Mouse (Mus musculus): ENCODE measurements at regions not wholly inside any gene's neighbourhood (a gene's known extent, or its start where the extent isn't known, plus 50 kb on each side); places are given as distances from the start of the nearest gene placed in this dataset.

DNA sequence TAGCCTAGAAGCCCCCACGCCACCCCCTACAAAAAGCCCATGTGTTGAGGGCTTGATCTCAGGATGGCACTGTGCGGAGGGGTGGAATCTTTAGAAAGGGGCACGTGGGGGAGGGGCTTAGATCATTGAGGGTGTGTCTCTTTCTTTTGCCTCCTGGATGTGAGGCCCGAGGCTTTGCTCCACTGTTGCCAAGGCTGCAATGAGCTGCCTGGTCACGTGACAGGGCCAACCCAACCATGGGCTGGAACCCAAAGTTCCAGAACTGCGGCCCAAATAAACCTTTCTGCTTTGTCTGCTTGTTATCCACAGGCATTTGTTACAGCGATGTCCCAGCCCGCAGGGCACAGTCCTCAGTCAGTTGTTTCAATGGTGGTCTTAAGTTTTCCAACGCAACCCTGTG lies 96.5 kb upstream of the Ubl3 start:
- no peak for DNase-seq

GRCm38 (mm10) chr5:148647644-148648043 lies 95.1 kb upstream of the Ubl3 start:
- DNase-seq = no peak

- DNase-seq = no peak
Measured at GRCm38 (mm10) chr5:148645772-148646171, 93.2 kb upstream of the Ubl3 start.

DNA sequence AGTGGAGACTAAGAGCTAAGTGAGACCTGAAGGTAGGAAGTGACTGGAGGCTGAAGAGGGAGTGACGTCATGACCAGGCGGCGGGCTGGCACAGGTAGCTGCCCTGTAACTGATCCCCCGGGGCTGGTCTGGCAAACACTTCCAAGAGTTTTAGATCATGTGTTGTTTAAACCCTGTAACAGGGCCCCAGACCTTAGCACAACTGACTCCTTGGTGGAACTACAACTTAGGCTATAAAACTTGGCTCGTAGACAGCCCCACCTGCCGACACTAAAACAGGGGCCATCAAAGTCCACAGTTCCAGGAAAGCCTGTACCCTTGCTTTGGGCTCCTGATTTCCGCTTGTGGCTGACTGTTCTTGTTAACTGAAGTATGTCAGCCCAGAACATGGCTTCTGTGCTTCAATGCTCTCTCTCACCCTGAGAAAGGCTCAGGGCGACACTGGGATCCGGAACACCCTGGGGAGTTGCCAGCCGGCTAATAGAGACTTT lies 92.6 kb upstream of the Ubl3 start:
- no peak for DNase-seq

DNA sequence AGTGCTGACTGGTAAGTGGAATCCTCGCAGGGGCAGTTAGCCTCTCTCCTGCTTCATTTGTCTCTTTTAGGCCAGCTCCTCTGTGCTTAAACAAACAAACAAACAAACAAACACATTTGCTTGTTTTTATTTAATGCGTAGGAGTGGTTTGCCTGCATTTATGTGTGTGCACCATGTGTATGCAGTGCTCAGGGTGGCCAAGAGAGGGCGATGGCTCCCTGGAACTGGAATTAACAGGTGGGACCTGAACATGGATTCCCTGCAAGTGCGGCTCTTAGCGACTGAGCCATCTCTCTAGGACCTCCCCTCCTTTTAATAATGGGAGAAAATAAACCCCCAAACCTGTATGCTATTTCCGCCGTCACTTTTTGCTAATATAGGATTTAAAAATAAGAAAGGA lies 91.8 kb upstream of the Ubl3 start:
- no peak for DNase-seq

DNA sequence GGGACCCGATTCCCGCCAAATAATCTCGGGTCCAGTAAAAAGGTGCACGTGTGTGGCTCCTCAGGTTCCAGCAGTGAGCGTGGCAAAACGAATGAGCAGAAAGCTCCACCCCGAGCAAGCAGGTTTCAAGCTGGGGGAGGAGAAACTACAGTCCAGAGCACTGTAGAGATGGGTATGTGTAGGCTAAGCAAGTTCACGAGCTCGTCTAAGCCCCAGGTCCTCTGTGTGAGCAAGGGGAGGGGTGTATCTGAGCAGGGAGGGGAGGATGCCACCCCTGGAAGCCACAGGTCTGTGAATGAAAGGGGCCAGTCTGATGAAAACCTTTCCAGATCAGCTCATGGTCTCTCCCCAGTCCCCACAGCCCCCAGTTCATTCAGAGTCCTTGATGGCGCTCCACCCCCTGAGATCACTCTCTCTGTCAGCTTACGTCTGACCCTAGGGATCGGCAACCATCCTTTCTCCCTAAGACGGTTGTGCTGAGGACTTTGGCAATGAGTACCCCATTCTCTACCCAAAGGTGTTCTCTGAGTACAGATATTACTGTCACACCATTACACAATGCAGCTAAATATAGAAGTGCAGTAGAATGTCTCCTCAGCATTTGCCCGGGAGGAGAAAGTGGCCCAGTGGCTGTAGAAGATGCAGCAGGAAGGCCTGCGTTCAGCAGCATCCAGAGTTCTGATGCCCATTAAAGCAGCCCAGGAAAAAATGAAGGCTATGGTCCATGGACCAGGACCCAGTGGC lies 89.2 kb upstream of the Ubl3 start:
- DNase-seq = no peak

GRCm38 (mm10) chr5:148640523-148640922 lies 87.9 kb upstream of the Ubl3 start:
- no peak for DNase-seq

DNA sequence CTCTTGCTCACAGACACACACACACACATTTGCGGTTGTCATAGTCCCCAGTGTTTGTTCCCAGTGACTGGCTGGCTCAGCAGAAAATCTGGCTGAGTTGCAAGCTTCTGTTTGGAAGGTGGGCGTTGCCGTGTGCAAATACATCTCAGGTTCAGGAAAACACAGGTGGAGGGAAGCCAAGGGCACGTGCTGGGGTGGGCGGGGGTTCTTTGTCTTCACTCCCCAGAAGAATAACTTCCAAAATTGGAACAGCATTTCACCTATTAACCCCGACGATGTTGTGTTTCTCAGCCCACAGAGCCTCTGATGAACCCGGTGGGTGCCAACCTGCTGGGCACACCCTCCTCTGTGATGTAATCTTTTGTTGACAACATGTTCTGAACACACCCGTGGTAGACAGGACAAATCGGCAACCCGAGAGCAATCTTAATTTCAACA lies 82.3 kb upstream of the Ubl3 start:
- peak; percentile 37 to 50 for DNase-seq

GRCm38 (mm10) chr5:148633999-148634398 lies 81.4 kb upstream of the Ubl3 start:
- peak; percentile 46 for DNase-seq

GRCm38 (mm10) chr5:148633331-148633730 lies 80.7 kb upstream of the Ubl3 start:
- DNase-seq = peak; percentile 48 to 49

- peak; percentile 81 to 88 for DNase-seq
Measured at GRCm38 (mm10) chr5:148632516-148633170, 80.1 kb upstream of the Ubl3 start.

- peak in 1 of 2 experiments; percentile 30 for DNase-seq
Measured at GRCm38 (mm10) chr5:148631566-148631965, 79.0 kb upstream of the Ubl3 start.

- DNase-seq = no peak
Measured at GRCm38 (mm10) chr5:148626014-148626413, 73.4 kb upstream of the Ubl3 start.

DNA sequence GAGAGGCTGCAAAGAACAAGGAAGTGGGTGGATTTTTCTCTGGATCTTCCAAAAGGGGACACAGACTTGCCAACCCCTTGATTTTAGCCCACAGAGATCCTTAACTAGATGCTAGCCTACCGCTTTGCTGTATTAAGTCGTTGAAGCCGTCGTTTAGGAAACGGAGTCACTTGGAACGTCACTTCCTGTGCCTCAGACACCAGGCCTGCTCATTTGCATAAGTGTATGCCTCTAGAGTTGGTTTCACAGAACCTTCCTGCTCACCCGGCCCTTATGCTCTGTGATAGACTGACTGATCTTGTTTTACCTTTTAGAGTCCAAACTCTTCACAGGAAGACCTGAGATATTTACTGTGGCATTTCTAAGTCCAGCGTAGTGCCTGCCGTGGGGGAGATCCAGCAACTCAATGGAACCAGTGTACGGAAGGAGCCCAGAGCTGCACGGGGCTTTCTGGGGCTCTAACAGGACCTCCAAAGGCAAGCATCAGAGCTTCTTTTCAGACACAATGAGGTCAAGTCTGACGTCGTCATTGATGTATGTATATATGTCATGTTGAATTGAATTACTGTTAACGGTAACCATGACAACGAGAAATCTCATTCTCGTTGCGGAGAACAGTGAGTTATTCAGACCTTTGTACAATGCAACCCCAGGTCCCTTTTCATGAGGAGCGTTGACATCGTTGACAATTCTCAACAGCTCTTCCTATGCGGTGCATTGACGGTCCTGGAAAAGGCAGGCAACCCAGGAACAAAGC lies 72.2 kb upstream of the Ubl3 start:
- DNase-seq = no peak

DNA sequence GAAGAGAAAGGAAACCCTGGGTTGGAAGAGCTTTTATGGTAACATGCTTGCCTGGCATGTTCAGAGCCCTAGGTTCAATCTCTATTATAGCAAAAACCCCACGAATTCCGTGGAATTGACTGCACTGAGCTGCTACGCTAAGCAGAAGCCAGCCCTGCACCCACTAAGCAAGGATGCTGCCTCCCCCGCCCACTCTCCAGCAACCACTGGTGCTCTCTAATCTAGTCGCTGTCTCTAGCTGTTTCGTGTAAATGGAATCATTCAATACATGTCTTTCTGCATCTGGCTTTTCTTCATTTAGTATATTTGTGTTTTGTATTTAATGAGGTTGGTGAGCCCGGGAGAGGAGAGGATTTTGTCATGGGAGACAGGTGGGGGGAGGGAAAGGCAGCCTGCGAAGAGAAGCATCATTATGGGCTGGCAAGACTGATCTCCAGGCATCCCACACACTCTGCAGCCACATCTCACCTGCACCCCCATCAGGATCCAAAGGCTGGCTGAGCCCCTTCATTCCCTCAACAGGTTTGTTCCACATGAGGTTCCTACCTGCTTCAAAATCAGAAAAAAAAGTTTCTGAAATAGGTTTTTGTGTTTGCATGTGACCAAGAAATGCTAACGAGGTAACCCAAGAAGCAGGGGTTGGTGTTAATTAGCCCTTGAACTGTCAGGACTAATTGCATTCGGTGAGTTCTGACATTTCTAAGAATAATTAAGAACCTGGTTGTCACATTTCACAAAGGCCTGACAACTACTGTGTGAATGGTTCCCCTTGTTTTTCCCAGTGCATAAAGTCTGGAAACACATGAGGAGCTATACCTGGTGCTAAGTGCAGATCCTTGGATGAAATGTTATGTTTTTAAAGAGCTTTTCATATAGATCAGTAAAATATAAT lies 68.6 kb upstream of the Ubl3 start:
- no peak for DNase-seq

DNA sequence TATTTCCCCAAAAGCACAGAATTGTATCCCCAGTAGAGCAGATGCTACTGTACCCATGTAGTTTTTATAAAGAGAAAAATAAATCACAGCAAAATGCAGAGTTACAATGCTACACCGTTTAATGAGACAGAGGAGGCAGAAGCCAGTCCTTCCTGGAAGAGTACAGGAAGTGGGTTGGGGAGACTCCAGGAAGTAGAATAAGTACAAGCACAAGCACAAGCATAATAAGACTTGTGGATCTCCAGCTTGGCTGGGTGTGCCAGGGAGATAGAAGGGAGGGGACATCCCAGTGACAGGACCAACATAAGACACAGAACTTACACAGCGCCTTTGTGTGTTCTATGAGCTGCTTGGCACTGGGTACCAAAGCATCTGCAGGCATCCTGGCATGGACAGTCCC lies 67.3 kb upstream of the Ubl3 start:
- no peak for DNase-seq

DNA sequence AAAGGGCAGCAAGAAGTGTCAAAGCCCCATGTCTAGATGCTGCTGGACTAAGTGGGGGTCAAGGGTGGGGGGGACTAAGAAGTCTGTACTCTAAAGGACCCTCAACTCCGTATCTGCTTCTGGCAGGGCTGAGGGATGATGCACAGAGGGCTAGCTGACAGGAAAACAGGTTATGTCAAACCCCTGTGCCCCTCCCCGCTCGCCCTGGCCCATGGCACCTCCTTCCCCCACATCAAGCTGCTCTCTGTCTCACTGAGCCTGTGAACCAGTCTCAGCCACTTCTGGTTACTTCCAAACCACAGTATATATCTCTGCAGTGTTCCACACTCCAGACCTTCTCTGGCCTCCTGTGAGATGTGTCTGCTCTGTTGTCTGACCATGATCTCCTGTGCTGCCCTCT lies 63.8 kb upstream of the Ubl3 start:
- peak; percentile 49 to 54 for DNase-seq

GRCm38 (mm10) chr5:148615706-148616366 lies 63.2 kb upstream of the Ubl3 start:
- peak; percentile 93 to 96 for DNase-seq

DNA sequence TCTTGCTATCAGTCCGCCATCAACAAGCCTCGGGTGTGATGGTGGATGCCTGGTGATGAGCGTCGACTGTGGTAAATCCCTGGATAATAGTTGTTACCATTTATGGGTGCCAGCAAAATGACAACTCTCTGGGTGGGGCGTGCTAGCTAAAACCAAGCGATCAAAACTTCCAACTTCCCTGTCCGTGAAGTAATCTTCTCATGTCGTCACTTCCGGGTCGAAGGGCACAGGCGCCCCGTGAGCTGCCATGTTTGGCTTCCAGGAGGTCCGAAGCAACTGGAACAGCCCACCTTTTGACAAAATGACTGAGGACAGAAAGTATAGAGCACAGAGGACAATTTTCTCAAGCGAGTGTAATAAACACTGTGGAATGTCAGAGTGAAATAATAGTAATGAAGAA lies 62.5 kb upstream of the Ubl3 start:
- DNase-seq = no peak

GRCm38 (mm10) chr5:148611323-148611722 lies 58.7 kb upstream of the Ubl3 start:
- DNase-seq = peak; percentile 53 to 66

GRCm38 (mm10) chr5:148609506-148609880 lies 56.9 kb upstream of the Ubl3 start:
- peak; percentile 83 to 87 for DNase-seq

All from cerebellum, postnatal 10 days (tissue).